Mouse (Mus musculus) kidney, embryonic 14.5 days (tissue): Measurements from ENCODE around the gene Anln. TPM values are rescaled to one million over a fixed set of nuclear protein-coding genes. Genes with fewer than 3 reads are reported as not detected.

Experiments used
- ATAC-seq: fragments of 200-750 bp; cut with Nextera tagmentation; 2 replicates; pipeline ENCODE4 v1.8.0; 2017; ENCODE audit warnings: moderate number of reproducible peaks, mild to moderate bottlenecking, moderate TSS enrichment, moderate library complexity; ENCODE audit not compliant: low FRiP score, low TSS enrichment
- H3K27ac ChIP-seq: fragments of 300-500 bp; sonication (generic); 2 replicates; pipeline ENCODE4 v1.5.1; 2014; ENCODE audit warnings: low read depth, mild to moderate bottlenecking, low read length, moderate library complexity, mixed read lengths
- H3K27me3 ChIP-seq: fragments of 300-500 bp; sonication (generic); 2 replicates; pipeline ENCODE4 v1.6.1; 2014; ENCODE audit warnings: mild to moderate bottlenecking, low read length; ENCODE audit not compliant: control insufficient read depth, insufficient read depth
- H3K36me3 ChIP-seq: fragments of 300-500 bp; sonication (generic); 2 replicates; pipeline ENCODE4 v1.6.1; 2014; ENCODE audit warnings: low read length, mixed read lengths; ENCODE audit not compliant: control insufficient read depth, insufficient read depth
- H3K4me1 ChIP-seq: fragments of 300-500 bp; sonication (generic); 2 replicates; pipeline ENCODE4 v1.6.1; 2014; ENCODE audit warnings: low read length, mixed read lengths; ENCODE audit not compliant: control insufficient read depth, insufficient read depth
- H3K4me2 ChIP-seq: fragments of 300-500 bp; sonication (generic); replicated peaks from 2 replicates; pipeline ENCODE4 v1.6.1; 2014; ENCODE audit warnings: low read depth, mild to moderate bottlenecking, low read length
- H3K4me3 ChIP-seq: fragments of 300-500 bp; sonication (generic); 2 replicates; pipeline ENCODE4 v1.5.1; 2014; ENCODE audit warnings: mild to moderate bottlenecking, low read length
- H3K9ac ChIP-seq: fragments of 300-500 bp; sonication (generic); 2 replicates; pipeline ENCODE4 v1.6.1; 2014; ENCODE audit warnings: low read depth, mild to moderate bottlenecking, low read length, moderate library complexity
- H3K9me3 ChIP-seq: fragments of 300-500 bp; sonication (generic); 2 replicates; pipeline ENCODE4 v1.6.1; 2016; ENCODE audit warnings: low read length; ENCODE audit not compliant: control insufficient read depth
- WGBS: fragments of 180-500 bp; shearing (Covaris S2); extraction: QIAGEN DNeasy Blood & Tissue Kit; methylation state at CpG from one replicate; pipeline ENCODE4 v1.1.7; 2014; 5-methylcytosine and 5-hydroxymethylcytosine counted together
- polyA plus RNA-seq: library from polyadenylated mRNA; unstranded; fragments of >200 nt; fragmentation: Nextera tagmentation; extraction: Ambion mirVana; gene quantifications from 2 replicates; pipeline ENCODE4 v1.2.1, GENCODE M21; 2014

Anln gene
- polyA plus RNA-seq, result 34.6 and 54.3 TPM in 2 replicates

DNA sequence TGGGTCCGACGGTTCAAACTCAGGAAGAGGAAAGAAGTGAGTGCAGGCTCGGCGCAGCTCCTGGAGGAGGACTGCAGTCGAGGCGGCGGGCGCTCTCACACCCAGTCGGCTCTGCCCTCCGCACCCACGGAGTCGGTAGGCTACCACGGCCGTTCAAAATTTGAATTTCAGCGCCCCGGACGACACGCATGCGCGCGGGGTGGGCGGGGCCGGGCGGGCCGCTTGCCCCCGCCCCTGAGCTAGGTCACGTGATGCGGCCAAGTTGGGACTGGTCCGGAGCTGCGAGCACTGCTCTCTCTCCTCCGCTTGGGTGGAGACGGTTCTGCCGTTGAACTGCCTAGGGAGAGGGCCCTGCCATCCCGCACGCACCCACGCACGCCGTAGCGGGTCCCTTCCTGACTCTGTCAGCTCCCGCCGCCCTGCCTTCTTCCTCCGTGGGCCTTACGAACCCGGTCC, at the start of gene Anln:
TSS of gene Anln (minus strand) at position 168 of the 456 bp plus-strand sequence.
- Histone ChIP-seq H3K9ac (peak within 1 kb of the TSS; percentile 81), H3K27ac (peak within 1 kb of the TSS; percentile 91), H3K4me2 (peak within 1 kb of the TSS; percentile 62), H3K4me3 (peak within 1 kb of the TSS; percentile 73), H3K9me3 (no peaks in the 10 kb centered on the region), H3K4me1 (peaks cover 7% of the 10 kb centered on the region), H3K36me3 (no peaks in the 10 kb centered on the region), H3K27me3 (no peaks in the 10 kb centered on the region)
- peak; percentile 96 for ATAC-seq
- WGBS, result under 1% methylated on average over 38 of the region's 44 CpGs

DNA sequence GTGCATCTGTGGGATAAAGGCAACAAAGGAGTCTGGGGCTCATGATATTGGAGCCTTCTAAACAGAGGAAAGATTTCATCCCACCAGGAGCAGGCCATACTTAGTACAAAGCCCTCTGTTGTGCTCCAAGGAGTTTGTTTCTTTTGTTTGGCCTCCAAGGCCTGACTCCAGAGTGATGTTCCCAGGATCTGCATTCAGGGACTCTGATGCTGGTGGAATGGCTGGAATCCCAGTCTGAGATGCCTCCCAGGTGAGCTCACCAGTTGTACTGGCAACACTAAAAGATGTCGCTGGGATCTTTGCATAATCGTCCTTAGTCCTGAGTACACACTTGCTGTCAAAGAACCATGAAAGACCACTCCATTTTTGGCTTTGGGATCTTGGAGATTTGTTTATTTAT, 45.1 kb upstream of the Anln start:
- no peak for ATAC-seq
- Histone ChIP-seq H3K9ac (no peak overlapping the region), H3K4me3 (no peak overlapping the region), H3K27ac (no peak overlapping the region), H3K4me2 (no peak overlapping the region), H3K4me1 (peaks cover 12% of the 10 kb centered on the region), H3K27me3 (no peaks in the 10 kb centered on the region), H3K36me3 (no peaks in the 10 kb centered on the region), H3K9me3 (no peaks in the 10 kb centered on the region)
- 95% methylated on average over 2 of the region's 2 CpGs for WGBS

DNA sequence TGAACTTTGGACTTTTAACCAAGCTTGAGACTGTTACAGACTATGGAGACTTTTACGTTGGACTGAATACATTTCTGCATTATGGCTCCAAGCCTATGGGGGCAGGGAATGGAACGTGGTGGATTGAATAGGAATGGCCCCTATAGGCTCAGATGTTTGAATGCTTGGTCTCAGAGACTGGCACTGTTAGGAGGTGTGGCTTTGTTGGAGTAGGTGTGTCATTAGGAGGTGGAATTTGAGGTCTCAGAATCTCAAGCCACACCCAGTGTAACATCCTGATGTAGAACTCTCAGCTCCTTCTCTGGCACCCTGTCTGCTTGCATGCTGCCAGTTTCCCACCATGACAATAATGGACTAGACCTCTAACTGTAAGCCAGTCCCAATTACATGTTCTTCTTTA, 44.2 kb upstream of the Anln start:
- no peak for ATAC-seq
- Histone ChIP-seq H3K9me3 (no peaks in the 10 kb centered on the region), H3K27ac (no peak overlapping the region), H3K36me3 (no peaks in the 10 kb centered on the region), H3K4me2 (no peak overlapping the region), H3K4me1 (peaks cover 20% of the 10 kb centered on the region), H3K27me3 (no peaks in the 10 kb centered on the region), H3K9ac (no peak overlapping the region), H3K4me3 (no peak overlapping the region)
- 65% methylated on average over 2 of the region's 2 CpGs for WGBS

DNA sequence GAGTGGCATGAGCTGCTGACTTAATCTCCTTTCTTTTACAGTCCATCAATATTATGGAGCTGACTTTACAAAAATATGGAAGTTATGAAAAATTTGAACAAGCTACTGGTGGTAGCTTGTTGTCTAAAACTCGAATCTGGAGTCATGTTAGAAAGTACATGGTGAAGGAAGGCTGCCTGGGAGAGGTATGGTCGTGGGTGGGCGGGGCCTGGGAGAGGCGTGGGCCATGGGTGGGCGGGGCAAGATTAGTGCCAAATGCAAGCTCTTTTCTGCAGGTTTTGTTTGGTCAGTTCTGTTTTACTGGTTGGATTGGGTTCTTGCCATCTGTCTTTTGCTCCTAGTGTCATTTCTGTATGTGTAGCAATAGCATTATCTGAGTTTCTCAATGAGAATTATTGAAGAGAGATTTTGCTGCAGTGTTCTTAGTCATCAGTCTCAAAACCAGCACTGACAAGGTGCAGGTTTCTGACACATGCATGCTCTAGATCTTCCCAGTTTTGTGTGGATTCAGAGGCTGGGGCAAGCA, 41.4 kb upstream of the Anln start:
- Histone ChIP-seq H3K4me1 (peaks cover 20% of the 10 kb centered on the region), H3K4me2 (peak overlapping the region; percentile 9), H3K27ac (peak overlapping the region; percentile 44; the same call in 1 of the 2 replicates), H3K27me3 (no peaks in the 10 kb centered on the region), H3K36me3 (no peaks in the 10 kb centered on the region), H3K4me3 (no peak overlapping the region), H3K9ac (no peak overlapping the region), H3K9me3 (no peaks in the 10 kb centered on the region)
- 37% methylated on average over 5 of the region's 5 CpGs for WGBS
- ATAC-seq, result peak; percentile 50

DNA sequence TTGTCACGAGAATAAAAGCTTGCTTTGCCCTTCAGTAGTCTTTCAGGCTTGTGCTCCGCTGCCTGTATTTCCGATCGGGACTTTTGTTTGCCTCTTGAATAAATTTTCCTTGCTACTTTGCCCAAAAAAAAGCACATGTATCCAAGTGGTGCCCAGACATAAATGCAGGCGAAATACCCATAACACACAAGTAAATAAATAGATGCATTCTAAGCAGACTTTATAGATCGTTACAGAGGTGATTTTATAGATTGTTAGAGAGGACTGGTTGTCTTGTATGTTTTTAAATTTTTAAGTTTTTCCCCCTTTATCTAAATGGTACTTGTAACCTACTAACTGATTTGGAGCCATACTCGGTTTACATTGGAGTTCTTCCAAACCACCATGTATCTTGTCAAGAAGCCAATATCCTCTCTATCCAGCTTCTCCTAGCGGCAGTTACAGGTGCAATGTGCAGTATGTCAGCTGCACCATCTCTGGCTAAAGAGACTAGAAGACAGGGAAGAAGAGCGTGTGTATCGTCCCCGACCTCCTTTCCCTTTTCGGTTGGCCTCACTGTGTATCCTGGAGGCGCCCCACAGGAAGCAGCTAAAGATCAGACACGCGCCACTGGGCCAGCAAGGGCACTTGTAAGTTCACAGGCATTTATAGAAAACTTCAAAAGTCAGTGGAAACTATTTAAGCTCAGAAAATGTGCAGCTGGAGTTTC, 40.7 kb upstream of the Anln start:
- H3K9me3 ChIP-seq, result no peaks in the 10 kb centered on the region
- WGBS, result 33% methylated on average over 15 of the region's 15 CpGs
- H3K4me3 ChIP-seq, result no peak overlapping the region
- peak overlapping the region; percentile 44; the same call in 1 of the 2 replicates for H3K27ac ChIP-seq
- no peaks in the 10 kb centered on the region for H3K27me3 ChIP-seq
- no peak overlapping the region for H3K9ac ChIP-seq
- ATAC-seq, result peak; percentile 64
- H3K4me1 ChIP-seq, result peaks cover 20% of the 10 kb centered on the region
- H3K4me2 ChIP-seq, result peak overlapping the region; percentile 9
- H3K36me3 ChIP-seq, result no peaks in the 10 kb centered on the region

DNA sequence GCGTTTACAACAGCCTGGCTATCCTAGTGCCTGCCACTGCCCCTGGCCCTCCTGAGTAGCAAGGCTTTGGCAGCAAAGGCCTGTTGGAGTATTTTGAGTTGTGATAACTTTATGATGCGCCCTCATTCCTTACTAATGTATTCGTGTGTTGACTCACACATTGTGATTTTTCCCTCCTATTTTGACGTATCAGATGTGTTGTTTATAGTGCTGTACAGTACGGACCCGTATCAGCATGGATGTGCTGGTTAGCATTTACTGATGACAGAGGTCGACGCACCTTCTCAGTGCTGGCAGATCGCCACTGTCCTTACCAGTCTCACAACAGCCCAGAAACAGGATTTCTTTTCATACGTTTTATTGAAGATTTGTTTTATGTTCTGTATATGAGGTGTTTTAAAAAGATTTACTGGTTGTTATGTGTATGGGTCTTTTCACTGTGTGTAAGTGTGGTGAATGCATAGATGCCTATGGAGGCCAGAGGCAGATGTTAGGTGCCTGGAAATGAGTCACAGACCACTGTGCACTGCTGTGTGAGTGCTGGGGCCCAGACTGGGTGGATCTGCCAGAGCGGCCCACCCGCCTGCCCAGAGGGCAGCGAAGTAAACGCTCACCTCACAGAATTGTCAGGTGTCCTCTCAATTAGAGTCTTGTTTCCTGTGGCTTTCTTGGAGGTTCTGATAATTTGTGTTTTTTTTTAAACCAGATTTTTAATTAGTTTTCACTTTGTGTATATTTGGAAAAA, 39.9 kb upstream of the Anln start:
- no peak overlapping the region for H3K4me2 ChIP-seq
- H3K36me3 ChIP-seq, result no peaks in the 10 kb centered on the region
- H3K9ac ChIP-seq, result no peak overlapping the region
- H3K27ac ChIP-seq, result no peak overlapping the region
- no peak overlapping the region for H3K4me3 ChIP-seq
- H3K27me3 ChIP-seq, result no peaks in the 10 kb centered on the region
- 70% methylated on average over 14 of the region's 14 CpGs for WGBS
- no peaks in the 10 kb centered on the region for H3K9me3 ChIP-seq
- 0 out of 2 replicates have a peak, but pooled peaks have one; percentile 55 for ATAC-seq
- H3K4me1 ChIP-seq, result peaks cover 20% of the 10 kb centered on the region

DNA sequence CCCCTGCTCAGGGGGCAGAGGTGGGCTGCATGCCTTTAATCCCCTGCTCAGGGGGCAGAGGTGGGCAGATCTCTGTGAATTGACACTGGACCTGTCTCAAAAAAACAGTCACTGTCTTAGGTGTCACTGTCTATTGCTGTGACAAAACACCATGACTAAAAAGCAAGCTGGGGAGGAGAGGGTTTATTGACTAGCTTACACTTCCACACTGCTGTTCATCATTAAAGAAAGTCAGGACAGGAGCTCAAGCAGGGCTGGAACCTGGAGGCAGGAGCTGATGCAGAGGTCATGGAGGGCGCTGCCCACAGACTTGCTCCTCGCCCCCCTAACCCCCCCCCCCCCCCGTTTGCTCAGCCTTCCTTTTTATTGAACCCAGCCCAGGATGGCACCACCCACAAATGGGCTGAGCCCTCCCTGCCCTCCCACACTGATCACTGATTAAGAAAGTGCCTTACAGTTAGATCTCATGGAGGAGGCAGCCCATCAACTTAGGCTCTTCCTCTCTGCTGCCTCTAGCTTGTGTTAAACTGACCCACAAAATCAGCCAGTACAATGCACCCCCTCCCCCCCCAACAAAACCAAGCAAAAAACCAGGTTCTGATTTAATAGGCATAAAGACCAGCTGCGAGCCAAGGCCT, 39.2 kb upstream of the Anln start:
- Histone ChIP-seq H3K27ac (no peak overlapping the region), H3K9me3 (no peaks in the 10 kb centered on the region), H3K4me3 (no peak overlapping the region), H3K9ac (no peak overlapping the region), H3K4me1 (peaks cover 20% of the 10 kb centered on the region), H3K36me3 (no peaks in the 10 kb centered on the region), H3K27me3 (no peaks in the 10 kb centered on the region), H3K4me2 (no peak overlapping the region)
- 53% methylated on average over 2 of the region's 4 CpGs for WGBS
- ATAC-seq, result 0 out of 2 replicates have a peak, but pooled peaks have one; percentile 26

DNA sequence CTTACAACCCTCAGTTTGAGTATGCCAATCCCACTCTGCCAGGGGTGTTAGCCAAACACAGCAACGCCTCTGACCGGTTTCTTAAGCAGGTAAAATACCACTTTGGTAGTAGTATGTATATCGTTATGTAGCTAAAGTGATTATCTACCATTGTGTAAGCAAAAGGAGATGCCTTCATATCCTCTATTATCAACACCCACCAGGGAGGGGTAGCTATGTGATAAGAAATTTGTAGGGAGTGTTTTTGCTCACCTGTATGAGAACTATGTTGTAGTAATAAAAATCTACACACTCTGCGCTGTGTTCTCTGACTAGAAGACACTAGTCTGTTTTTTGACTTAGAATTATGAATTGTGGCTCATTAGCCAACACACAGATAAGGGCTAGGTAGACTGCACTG, 35.7 kb upstream of the Anln start:
- Histone ChIP-seq H3K4me2 (no peak overlapping the region), H3K4me1 (peaks cover 13% of the 10 kb centered on the region), H3K9me3 (no peaks in the 10 kb centered on the region), H3K9ac (no peak overlapping the region), H3K27me3 (no peaks in the 10 kb centered on the region), H3K36me3 (no peaks in the 10 kb centered on the region), H3K4me3 (no peak overlapping the region), H3K27ac (no peak overlapping the region)
- 88% methylated on average over 4 of the region's 4 CpGs for WGBS
- no peak for ATAC-seq
